Mouse (Mus musculus): Measurements from ENCODE around the gene Slc7a11. TPM values are rescaled to one million over a fixed set of nuclear protein-coding genes. Genes with fewer than 3 reads are reported as not detected.

Gene Slc7a11
- polyA plus RNA-seq, 1 experiment from 2014 or later: 3.6 TPM

DNA sequence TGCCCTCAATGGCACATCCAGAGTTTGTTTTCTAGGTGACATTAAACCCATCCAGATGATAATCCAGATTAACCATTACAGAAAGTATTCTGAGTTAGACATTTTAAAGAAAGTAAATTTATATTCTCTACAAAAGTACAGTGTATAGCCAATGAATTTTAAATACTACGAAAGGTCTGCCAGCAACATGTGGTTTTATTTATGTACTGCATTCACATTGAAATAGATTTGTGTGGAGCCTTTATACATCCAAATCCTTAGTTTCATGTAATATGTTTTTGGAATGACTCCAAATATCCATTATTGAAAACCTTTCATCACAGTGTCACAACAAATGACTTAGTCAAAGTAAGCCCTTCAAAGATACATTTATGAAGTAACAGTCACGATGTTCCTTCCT lies 402.3 kb downstream of the Slc7a11 start:
- H3K4me3 ChIP-seq: no peak overlapping the region
- H3K4me1 ChIP-seq: peaks cover under 1% of the 10 kb centered on the region; the same call in 1 of the 2 replicates
- H3K27me3 ChIP-seq (ENCODE audit: low read depth, poor library complexity, severe bottlenecking): no peaks in the 10 kb centered on the region
- no peaks in the 10 kb centered on the region for H3K9me3 ChIP-seq (replicated peaks)
- 91% methylated on average over 2 of the region's 2 CpGs for whole genome bisulfite sequencing
- no peaks in the 10 kb centered on the region for H3K36me3 ChIP-seq
- DNase-seq (ENCODE audit: low spot score): no peak
- no peak overlapping the region for H3K27ac ChIP-seq

DNA sequence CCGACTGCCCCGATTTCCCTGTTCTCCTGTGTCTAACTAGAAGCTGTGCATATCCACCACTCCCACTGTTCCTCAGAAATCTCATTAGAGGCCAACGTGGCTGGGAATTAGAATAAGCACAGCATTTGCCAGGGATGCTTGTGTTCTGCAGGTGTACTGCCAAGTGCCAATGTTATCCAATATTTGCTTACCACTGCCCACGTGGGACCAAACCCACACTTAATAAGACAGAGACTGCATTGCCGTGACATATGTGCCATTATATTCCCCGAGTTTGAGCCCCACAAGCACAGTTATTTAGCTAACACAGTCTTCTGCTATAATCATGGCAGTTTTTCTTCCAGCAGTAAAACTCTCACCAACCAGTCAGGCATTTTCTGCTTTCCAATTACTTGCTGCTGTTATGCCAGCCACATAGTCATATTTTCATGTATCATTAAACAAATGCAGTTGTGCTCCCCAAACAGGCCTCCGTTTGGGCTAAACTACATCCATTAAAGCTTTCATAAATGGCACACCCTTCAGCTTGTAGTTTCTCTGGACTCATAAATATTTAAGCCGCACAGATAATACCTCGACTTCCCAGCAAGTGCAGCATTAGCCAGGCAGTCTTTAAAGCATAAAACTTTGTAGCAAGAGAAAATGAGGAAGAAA lies 407.4 kb downstream of the Slc7a11 start:
- 80% methylated on average over 9 of the region's 9 CpGs for WGBS
- Histone ChIP-seq H3K27ac (peak overlapping the region; percentile 40; the same call in 1 of the 2 replicates), H3K4me1 (peaks cover 8% of the 10 kb centered on the region; the same call in 1 of the 2 replicates), H3K27me3 (ENCODE audit: low read depth, poor library complexity, severe bottlenecking) (no peaks in the 10 kb centered on the region), H3K9me3 (replicated peaks) (no peaks in the 10 kb centered on the region), H3K4me3 (no peak overlapping the region), H3K36me3 (no peaks in the 10 kb centered on the region)
- no peak for DNase-seq (ENCODE audit: low spot score)

DNA sequence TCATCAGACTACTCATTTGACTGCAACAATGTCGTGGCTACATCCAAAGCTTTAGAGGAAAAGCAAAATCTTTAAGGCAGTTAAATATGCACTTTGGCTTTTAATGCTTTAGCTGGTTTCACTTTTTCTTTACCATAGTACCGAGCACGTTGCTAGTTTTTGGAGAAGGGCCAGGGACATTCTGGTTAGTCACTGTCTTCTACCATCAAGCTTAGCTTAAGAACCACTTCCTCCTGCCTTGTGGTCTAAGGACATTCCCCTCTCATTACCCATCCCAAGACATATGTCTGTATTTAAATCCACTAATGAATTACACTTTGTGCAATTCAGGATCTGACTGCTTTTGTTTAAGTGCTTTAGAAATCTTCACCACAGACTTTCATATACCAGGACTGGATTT lies 410.1 kb downstream of the Slc7a11 start:
- Histone ChIP-seq H3K4me3 (no peak overlapping the region), H3K9me3 (replicated peaks) (no peaks in the 10 kb centered on the region), H3K4me1 (peaks cover 10% of the 10 kb centered on the region; the same call in 1 of the 2 replicates), H3K27ac (no peak overlapping the region), H3K27me3 (ENCODE audit: low read depth, poor library complexity, severe bottlenecking) (no peaks in the 10 kb centered on the region), H3K36me3 (no peaks in the 10 kb centered on the region)
- DNase-seq (ENCODE audit: low spot score): no peak
- 94% methylated on average over 3 of the region's 3 CpGs for WGBS

DNA sequence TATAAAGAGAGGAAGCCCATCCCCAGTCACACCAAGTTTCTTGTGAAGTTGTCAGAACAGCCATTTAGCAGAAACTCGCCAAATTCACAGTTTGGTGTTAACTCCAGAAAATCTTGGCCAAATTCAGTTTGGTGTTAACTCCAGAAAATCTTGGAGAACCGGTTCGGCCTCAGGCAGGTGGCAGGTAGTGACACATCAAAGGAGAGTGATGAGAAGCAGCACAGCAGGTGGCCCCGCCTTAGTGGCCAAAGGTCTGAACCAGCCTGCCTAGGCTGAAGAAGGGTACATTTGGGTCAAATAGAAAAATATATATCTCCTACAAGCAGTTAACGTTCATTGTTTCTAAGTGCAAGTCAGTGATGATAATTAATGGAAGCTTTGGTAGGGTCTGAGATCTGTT lies 417.4 kb downstream of the Slc7a11 start:
- H3K4me1 ChIP-seq: 0 out of 2 replicates have a peak, but pooled peaks cover 2% of the 10 kb centered on the region
- H3K36me3 ChIP-seq: no peaks in the 10 kb centered on the region
- H3K27me3 ChIP-seq (ENCODE audit: low read depth, poor library complexity, severe bottlenecking): no peaks in the 10 kb centered on the region
- no peak for DNase-seq (ENCODE audit: low spot score)
- H3K4me3 ChIP-seq: no peak overlapping the region
- WGBS: 40% methylated on average over 5 of the region's 5 CpGs
- no peak overlapping the region for H3K27ac ChIP-seq
- H3K9me3 ChIP-seq (replicated peaks): no peaks in the 10 kb centered on the region

DNA sequence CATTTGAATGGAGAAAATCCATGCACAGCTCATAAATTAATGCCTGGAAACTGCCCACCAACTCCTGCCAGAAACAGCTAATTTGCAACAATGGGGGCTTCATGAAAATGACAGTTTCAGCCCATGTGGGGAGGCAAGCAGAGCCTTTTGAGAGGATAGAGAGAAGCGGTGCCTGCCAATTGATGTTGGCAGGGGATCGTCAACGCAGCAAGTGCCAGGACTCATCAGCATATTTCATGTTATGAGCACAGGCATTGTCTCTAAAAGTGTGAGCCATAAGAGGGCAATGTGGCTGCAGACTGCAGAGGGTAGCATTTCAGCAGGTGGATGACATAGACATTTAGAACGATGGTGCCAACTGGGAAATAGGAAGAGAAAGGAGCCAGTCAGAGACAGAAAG lies 429.0 kb downstream of the Slc7a11 start:
- Histone ChIP-seq H3K36me3 (no peaks in the 10 kb centered on the region), H3K4me3 (no peak overlapping the region), H3K9me3 (replicated peaks) (no peaks in the 10 kb centered on the region), H3K27me3 (ENCODE audit: low read depth, poor library complexity, severe bottlenecking) (no peaks in the 10 kb centered on the region), H3K4me1 (peaks cover 14% of the 10 kb centered on the region), H3K27ac (0 out of 2 replicates have a peak overlapping the region, but pooled peaks have one; percentile 7)
- DNase-seq (ENCODE audit: low spot score): no peak
- 64% methylated on average over 4 of the region's 4 CpGs for WGBS

DNA sequence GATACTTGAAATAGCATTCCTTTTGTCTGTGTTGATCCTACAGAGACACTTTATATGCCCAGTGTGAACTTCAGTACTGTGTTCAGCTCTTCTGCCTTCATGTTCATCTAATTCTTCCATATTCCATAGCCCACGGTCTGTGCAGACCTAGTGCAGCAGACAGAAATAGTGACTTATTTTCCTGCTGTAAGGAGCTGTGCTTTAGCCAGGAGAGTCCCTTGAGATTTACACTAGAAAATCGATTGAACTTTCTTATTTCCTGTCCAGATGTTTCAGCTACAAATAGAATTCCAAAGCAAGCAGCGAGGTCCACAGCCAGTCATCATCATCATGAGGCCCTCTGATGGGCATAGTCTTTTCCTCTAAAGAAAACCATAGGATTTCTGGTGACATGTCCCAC lies 431.4 kb downstream of the Slc7a11 start:
- Histone ChIP-seq H3K27ac (no peak overlapping the region), H3K36me3 (no peaks in the 10 kb centered on the region), H3K27me3 (ENCODE audit: low read depth, poor library complexity, severe bottlenecking) (no peaks in the 10 kb centered on the region), H3K4me3 (no peak overlapping the region), H3K9me3 (replicated peaks) (no peaks in the 10 kb centered on the region), H3K4me1 (peaks cover 14% of the 10 kb centered on the region)
- 65% methylated on average over 3 of the region's 3 CpGs for WGBS
- DNase-seq (ENCODE audit: low spot score): no peak

DNA sequence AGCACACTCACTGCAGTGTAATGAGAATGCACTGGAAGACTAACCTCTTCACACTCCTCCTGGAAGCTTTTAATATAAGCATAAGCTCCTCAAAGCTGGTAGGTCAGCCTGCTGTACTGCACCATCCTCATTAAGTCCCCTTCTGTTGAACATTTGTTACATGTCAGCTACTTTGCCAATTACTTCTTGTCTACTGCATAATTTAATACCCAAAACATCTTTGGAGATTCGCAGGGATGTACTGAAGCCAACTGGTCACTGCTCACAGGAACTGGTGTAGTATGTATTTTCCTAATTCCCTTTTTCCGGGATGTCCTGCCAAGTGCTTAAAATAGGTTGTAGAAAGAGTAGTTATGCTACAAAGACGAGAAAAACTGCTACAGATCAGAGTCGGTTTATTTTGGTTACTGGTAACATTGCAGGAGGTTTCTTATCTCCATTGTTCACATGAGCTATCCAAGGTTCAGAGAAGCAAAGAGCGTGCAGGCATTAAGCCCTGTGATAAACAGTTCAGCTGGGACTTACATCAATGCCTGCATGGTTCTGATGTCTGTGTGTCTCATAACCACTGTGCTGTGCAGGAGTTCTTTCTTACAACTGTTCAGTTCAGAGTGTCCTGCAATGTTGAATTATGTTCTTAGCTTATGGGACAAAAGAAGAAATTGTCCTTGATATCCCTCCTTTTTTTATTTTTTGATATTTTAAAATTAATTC lies 439.3 kb downstream of the Slc7a11 start:
- Histone ChIP-seq H3K4me1 (0 out of 2 replicates have a peak, but pooled peaks cover 4% of the 10 kb centered on the region), H3K27me3 (ENCODE audit: low read depth, poor library complexity, severe bottlenecking) (no peaks in the 10 kb centered on the region), H3K36me3 (no peaks in the 10 kb centered on the region), H3K4me3 (no peak overlapping the region), H3K27ac (no peak overlapping the region), H3K9me3 (replicated peaks) (no peaks in the 10 kb centered on the region)
- WGBS: 75% methylated on average over 5 of the region's 5 CpGs
- no peak for DNase-seq (ENCODE audit: low spot score)

DNA sequence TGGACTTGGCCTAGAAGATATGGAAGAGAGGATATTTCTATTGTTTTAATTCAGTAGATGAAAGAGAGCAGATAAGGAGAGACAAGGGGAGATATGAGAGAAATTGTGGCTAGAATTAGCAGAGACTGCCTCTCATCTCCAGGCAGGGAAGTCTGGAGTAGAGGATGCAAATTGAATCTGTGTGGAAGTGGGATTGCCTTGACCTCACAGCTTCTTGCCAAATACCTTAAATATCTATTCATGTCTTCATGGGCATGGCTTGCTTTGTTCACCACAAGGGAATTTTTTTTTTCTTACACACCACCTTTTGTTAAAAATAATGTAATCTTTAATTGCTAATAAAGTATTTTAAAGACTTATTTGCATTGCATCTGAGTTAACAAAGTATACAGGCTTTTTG lies 441.3 kb downstream of the Slc7a11 start:
- H3K4me3 ChIP-seq: no peak overlapping the region
- H3K27ac ChIP-seq: no peak overlapping the region
- 0 out of 2 replicates have a peak, but pooled peaks cover 4% of the 10 kb centered on the region for H3K4me1 ChIP-seq
- no peak for DNase-seq (ENCODE audit: low spot score)
- H3K27me3 ChIP-seq (ENCODE audit: low read depth, poor library complexity, severe bottlenecking): no peaks in the 10 kb centered on the region
- no peaks in the 10 kb centered on the region for H3K36me3 ChIP-seq
- no peaks in the 10 kb centered on the region for H3K9me3 ChIP-seq (replicated peaks)

DNA sequence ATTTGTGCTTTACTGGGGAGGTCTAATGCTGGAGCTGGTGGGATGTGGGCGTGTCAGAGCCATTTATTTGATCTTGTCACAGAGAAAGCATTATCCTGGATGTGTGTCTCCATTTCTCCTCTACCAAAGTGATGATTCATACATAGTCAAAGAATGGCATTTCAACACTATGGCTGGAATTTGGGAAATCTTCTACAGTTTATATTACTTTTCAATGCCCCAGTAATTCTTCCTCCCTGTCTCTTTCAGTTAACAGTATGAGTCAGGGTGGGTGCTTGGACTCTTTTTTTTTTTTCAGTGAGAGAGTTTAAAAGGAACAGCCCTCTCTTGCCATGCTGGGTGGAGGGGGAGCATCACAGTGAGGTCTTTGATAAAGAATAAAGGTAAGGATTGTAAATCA lies 441.8 kb downstream of the Slc7a11 start:
- Histone ChIP-seq H3K4me3 (no peak overlapping the region), H3K9me3 (replicated peaks) (no peaks in the 10 kb centered on the region), H3K27me3 (ENCODE audit: low read depth, poor library complexity, severe bottlenecking) (no peaks in the 10 kb centered on the region), H3K36me3 (no peaks in the 10 kb centered on the region), H3K27ac (no peak overlapping the region), H3K4me1 (0 out of 2 replicates have a peak, but pooled peaks cover 4% of the 10 kb centered on the region)
- 74% methylated on average over 1 of the region's 1 CpGs for WGBS
- DNase-seq (ENCODE audit: low spot score): no peak

DNA sequence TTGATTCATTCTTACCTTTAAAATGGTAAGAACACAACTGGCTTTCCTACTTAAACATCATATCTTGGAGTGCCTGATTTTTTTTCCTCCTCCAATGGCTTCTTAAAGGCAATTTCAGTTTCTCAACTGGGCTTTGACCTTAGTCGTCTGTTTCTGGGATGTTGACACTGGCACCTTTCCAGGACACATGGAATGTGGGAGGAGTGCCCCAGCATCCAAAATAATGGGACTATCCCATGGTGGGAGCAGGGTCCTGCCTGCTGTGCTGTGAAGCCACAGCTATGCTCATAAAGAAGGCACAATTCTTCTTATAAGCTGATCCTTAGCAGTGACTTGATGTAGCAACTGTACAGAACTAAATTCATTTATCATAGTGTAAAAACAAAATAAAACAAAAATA lies 450.5 kb downstream of the Slc7a11 start:
- whole genome bisulfite sequencing: 44% methylated on average over 1 of the region's 1 CpGs
- no peaks in the 10 kb centered on the region for H3K36me3 ChIP-seq
- no peaks in the 10 kb centered on the region for H3K27me3 ChIP-seq (ENCODE audit: low read depth, poor library complexity, severe bottlenecking)
- H3K4me1 ChIP-seq: no peaks in the 10 kb centered on the region
- no peaks in the 10 kb centered on the region for H3K9me3 ChIP-seq (replicated peaks)
- H3K27ac ChIP-seq: no peak overlapping the region
- no peak for DNase-seq (ENCODE audit: low spot score)
- H3K4me3 ChIP-seq: no peak overlapping the region

DNA sequence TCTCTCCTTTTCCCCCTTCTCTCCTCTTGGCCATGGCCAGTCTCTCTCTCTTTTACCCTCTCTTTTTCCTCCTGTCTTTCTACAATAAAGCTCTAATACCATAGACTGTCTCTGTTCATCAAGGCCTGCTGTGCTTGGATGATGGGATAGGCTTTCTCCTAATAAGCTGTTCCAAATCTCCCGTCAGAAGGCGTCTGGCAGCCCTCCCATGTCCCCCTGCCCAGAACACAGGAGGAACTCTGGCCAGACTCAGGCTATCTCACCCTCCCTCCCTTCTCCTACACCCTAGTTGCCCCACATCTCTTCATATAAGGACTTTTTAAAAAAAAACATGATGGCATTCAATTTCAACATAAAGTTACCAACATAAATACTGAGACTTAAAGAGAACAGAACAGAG lies 456.2 kb downstream of the Slc7a11 start:
- H3K27ac ChIP-seq: no peak overlapping the region
- whole genome bisulfite sequencing: 75% methylated on average over 2 of the region's 2 CpGs

DNA sequence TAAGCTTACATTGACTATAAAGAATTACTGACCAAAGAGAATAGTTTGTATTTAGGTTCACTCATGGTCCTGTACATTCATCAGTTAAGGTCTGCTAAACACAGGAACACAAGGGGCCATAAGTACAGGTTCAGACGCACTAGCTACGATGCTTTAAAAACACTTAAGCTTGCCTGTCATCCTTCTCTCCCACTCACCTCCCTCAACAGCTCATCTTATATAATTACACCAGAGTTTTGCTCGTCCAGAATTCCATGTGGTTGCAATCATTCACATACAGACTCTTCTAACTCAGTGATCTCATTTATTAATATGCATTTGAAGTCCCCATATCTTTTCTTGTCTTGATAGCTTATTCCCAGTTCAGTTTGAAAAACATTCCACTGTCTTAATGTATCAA lies 458.6 kb downstream of the Slc7a11 start:
- Histone ChIP-seq H3K36me3 (no peaks in the 10 kb centered on the region), H3K27me3 (ENCODE audit: low read depth, poor library complexity, severe bottlenecking) (no peaks in the 10 kb centered on the region), H3K4me3 (no peak overlapping the region), H3K4me1 (no peaks in the 10 kb centered on the region), H3K9me3 (replicated peaks) (no peaks in the 10 kb centered on the region), H3K27ac (no peak overlapping the region)
- 51% methylated on average over 3 of the region's 3 CpGs for WGBS
- no peak for DNase-seq (ENCODE audit: low spot score)

More for the DNA sequence above, 456.2 kb downstream of the Slc7a11 start:
- Histone ChIP-seq H3K4me3 (no peak overlapping the region), H3K9me3 (replicated peaks) (no peaks in the 10 kb centered on the region), H3K27me3 (ENCODE audit: low read depth, poor library complexity, severe bottlenecking) (no peaks in the 10 kb centered on the region), H3K36me3 (no peaks in the 10 kb centered on the region), H3K4me1 (no peaks in the 10 kb centered on the region)
- no peak for DNase-seq (ENCODE audit: low spot score)

DNA sequence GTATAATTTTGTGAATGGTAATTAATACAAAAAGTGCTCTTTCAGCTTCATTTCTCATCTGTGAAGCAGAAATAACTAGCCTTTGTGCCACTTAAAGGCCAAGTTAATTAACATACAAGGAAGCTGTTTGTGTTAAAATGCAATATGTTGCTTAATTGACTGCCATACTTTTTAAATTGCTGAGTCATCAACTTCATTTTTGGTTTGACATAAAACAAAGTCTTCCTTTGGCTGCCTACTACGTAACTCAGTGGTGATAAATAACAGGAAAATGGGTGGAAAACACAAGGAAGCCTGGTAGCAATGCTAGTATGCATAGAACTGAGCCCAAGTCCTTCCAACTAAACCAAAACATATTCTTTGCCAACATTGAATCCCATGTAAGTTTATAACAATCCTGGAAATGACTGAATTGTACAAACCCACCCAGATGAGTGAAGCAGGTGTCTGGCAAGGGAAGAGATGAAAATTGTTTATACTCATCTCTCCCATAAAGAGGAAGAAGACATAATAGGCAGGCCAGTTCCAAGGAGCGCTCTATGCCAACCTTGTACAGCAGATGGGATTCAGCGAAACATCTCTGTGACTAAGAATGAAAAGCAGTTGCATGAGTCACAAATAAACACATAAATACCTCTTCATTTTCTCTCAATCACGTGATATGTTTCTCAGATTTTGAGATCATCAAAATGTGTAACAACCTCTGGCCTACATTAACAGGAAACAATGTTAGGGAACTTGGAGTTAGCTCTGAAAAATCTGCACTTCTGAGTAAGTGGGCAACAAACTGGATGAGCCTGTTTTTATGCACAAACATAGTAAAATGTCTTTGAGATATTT lies 459.8 kb downstream of the Slc7a11 start:
- no peaks in the 10 kb centered on the region for H3K9me3 ChIP-seq (replicated peaks)
- H3K27me3 ChIP-seq (ENCODE audit: low read depth, poor library complexity, severe bottlenecking): no peaks in the 10 kb centered on the region
- no peak overlapping the region for H3K27ac ChIP-seq
- DNase-seq (ENCODE audit: low spot score): no peak
- no peak overlapping the region for H3K4me3 ChIP-seq
- WGBS: 90% methylated on average over 4 of the region's 4 CpGs
- H3K36me3 ChIP-seq: no peaks in the 10 kb centered on the region
- H3K4me1 ChIP-seq: no peaks in the 10 kb centered on the region

Data from limb, embryonic 10.5 days (tissue).